Mouse (Mus musculus) intestine, embryonic 16.5 days (tissue): ENCODE results near the gene Trim2. TPM values are rescaled to one million over a fixed set of nuclear protein-coding genes. Genes with fewer than 3 reads are reported as not detected.

ENCODE experiments used
- ATAC-seq: fragments of 200-750 bp; cut with Nextera tagmentation; 2 replicates; pipeline ENCODE4 v1.8.0; 2017; ENCODE audit warnings: moderate TSS enrichment, moderate library complexity
- H3K27ac ChIP-seq: fragments of 300-500 bp; sonication (generic); 2 replicates; pipeline ENCODE4 v1.5.1; 2014; ENCODE audit warnings: mild to moderate bottlenecking, low read length
- H3K27me3 ChIP-seq: fragments of 300-500 bp; sonication (generic); replicated peaks from 2 replicates; pipeline ENCODE4 v1.6.1; 2014; ENCODE audit warnings: low read length, control low read depth, mixed read lengths; ENCODE audit not compliant: control insufficient read depth, insufficient read depth
- H3K36me3 ChIP-seq: fragments of 300-500 bp; sonication (generic); 2 replicates; pipeline ENCODE4 v1.6.1; 2014; ENCODE audit warnings: low read length, control low read depth; ENCODE audit not compliant: control insufficient read depth, insufficient read depth
- H3K4me1 ChIP-seq: fragments of 300-500 bp; sonication (generic); 2 replicates; pipeline ENCODE4 v1.6.1; 2014; ENCODE audit warnings: low read length, control low read depth, mixed read lengths; ENCODE audit not compliant: control insufficient read depth, insufficient read depth
- H3K4me2 ChIP-seq: fragments of 300-500 bp; sonication (generic); 2 replicates; pipeline ENCODE4 v1.6.1; 2014; ENCODE audit warnings: low read depth, low read length, control low read depth
- H3K4me3 ChIP-seq: fragments of 300-500 bp; sonication (generic); 2 replicates; pipeline ENCODE4 v1.5.1; 2014; ENCODE audit warnings: mild to moderate bottlenecking, low read length
- H3K9ac ChIP-seq: fragments of 300-500 bp; sonication (generic); 2 replicates; pipeline ENCODE4 v1.6.1; 2014; ENCODE audit warnings: low read depth, low read length
- H3K9me3 ChIP-seq: fragments of 300-500 bp; sonication (generic); 2 replicates; pipeline ENCODE4 v1.6.1; 2016; ENCODE audit warnings: low read length, control low read depth; ENCODE audit not compliant: control insufficient read depth
- whole genome bisulfite sequencing: fragments of 180-500 bp; shearing (Covaris S2); extraction: QIAGEN DNeasy Blood & Tissue Kit; methylation state at CpG from one replicate; pipeline ENCODE4 v1.1.7; 2014; 5-methylcytosine and 5-hydroxymethylcytosine counted together
- polyA plus RNA-seq: library from polyadenylated mRNA; unstranded; fragments of >200 nt; fragmentation: Nextera tagmentation; extraction: Ambion mirVana; gene quantifications from 2 replicates; pipeline ENCODE4 v1.2.1, GENCODE M21; 2015

The Trim2 gene
- polyA plus RNA-seq, 1 experiment from 2014 or later, result 57.0 TPM

- ATAC-seq, result no peak
- Histone ChIP-seq H3K4me3 (no peak overlapping the region), H3K27me3 (no peaks in the 10 kb centered on the region), H3K27ac (no peak overlapping the region), H3K9me3 (no peaks in the 10 kb centered on the region), H3K4me2 (no peak overlapping the region), H3K9ac (no peak overlapping the region), H3K4me1 (peaks cover 9% of the 10 kb centered on the region), H3K36me3 (no peaks in the 10 kb centered on the region)
- WGBS, result 60% methylated on average over 6 of the region's 6 CpGs
These were observed 180.9 kb downstream of the Trim2 start for GRCm38 (mm10) chr3:84125704-84126289.

- ATAC-seq, result no peak
- H3K27me3 ChIP-seq, result no peaks in the 10 kb centered on the region
- no peak overlapping the region for H3K27ac ChIP-seq
- WGBS, result 66% methylated on average over 3 of the region's 3 CpGs
- H3K4me3 ChIP-seq, result no peak overlapping the region
- H3K4me2 ChIP-seq, result no peak overlapping the region
- no peaks in the 10 kb centered on the region for H3K4me1 ChIP-seq
- no peaks in the 10 kb centered on the region for H3K36me3 ChIP-seq
- no peak overlapping the region for H3K9ac ChIP-seq
- no peaks in the 10 kb centered on the region for H3K9me3 ChIP-seq
These were observed 183.2 kb downstream of the Trim2 start for GRCm38 (mm10) chr3:84123461-84123860.

- ATAC-seq, result no peak
- no peak overlapping the region for H3K4me3 ChIP-seq
- no peaks in the 10 kb centered on the region for H3K27me3 ChIP-seq
- H3K9ac ChIP-seq, result no peak overlapping the region
- H3K4me2 ChIP-seq, result no peak overlapping the region
- no peak overlapping the region for H3K27ac ChIP-seq
- 82% methylated on average over 7 of the region's 7 CpGs for WGBS
- H3K36me3 ChIP-seq, result no peaks in the 10 kb centered on the region
- H3K4me1 ChIP-seq, result no peaks in the 10 kb centered on the region
- H3K9me3 ChIP-seq, result no peaks in the 10 kb centered on the region
These were observed 188.0 kb downstream of the Trim2 start for GRCm38 (mm10) chr3:84118718-84119117.

GRCm38 (mm10) chr3:84118178-84118577 lies 188.5 kb downstream of the Trim2 start:
- H3K4me3 ChIP-seq, result no peak overlapping the region
- 77% methylated on average over 7 of the region's 7 CpGs for WGBS
- H3K9ac ChIP-seq, result no peak overlapping the region
- H3K4me2 ChIP-seq, result no peak overlapping the region
- no peaks in the 10 kb centered on the region for H3K9me3 ChIP-seq
- no peaks in the 10 kb centered on the region for H3K27me3 ChIP-seq
- H3K4me1 ChIP-seq, result no peaks in the 10 kb centered on the region
- ATAC-seq, result no peak
- no peaks in the 10 kb centered on the region for H3K36me3 ChIP-seq
- H3K27ac ChIP-seq, result no peak overlapping the region

Other genes with a start within 250 kb of the Trim2 start
- 8.0 and 9.9 TPM in 2 replicates for gene Mnd1, start 151.1 kb downstream of the Trim2 start, polyA plus RNA-seq
- gene Gm6525, start 132.8 kb downstream of the Trim2 start, polyA plus RNA-seq, result 1.2 and 1.4 TPM in 2 replicates
- gene Fhdc1, start 173.6 kb upstream of the Trim2 start, polyA plus RNA-seq, result 6.6 and 8.8 TPM in 2 replicates